Mouse (Mus musculus) skeletal muscle tissue, adult 2 months (tissue): Measurements from ENCODE around the gene Gm38431.

ENCODE experiments used
- DNase-seq: peaks from one replicate; pipeline ENCODE4 v3.0.0-alpha.2; 2012; ENCODE audit warnings: low read depth, low spot score

Gene Gm38431

GRCm38 (mm10) chr9:21018600-21018999, 73.2 kb downstream of the Gm38431 start:
- DNase-seq: no peak
